Mouse (Mus musculus) thymus, adult 2 months (tissue): Measurements from ENCODE around the gene Per3.

Source experiments
- CTCF ChIP-seq: fragments of 200-500 bp; IDR thresholded peaks from 2 replicates; pipeline ENCODE4 v1.5.1; 2012; ENCODE audit warnings: mild to moderate bottlenecking, control low read depth, low read length, moderate library complexity, borderline replicate concordance; ENCODE audit not compliant: control insufficient read depth, poor library complexity, insufficient read depth; ENCODE audit errors: extremely low read depth
- POLR2A ChIP-seq: fragments of 200-500 bp; IDR thresholded peaks from 2 replicates; pipeline ENCODE4 v1.6.1; 2012; ENCODE audit warnings: mild to moderate bottlenecking, low read length, control low read depth, moderate library complexity; ENCODE audit not compliant: control insufficient read depth, poor library complexity, insufficient read depth; ENCODE audit errors: extremely low read depth

DNA sequence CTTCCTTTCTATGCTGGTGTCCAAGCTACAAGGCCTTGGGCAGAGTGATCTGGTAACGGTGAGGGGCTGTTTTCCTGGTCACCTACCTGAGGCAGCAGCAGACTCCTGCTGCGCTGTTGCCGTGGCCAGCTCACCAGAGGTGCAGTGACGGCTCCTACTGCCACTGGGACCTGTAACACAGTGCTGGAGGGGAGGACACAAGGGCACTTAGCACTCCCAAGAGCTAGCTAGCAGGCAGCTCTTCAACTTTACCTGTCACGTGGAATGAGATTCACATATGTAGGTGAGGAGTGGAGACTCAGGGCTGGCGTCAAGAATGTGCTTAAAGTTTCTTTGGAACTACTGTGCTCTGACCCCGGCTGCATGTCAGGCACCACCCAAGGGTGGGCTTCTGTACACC lies 34.1 kb downstream of the Per3 start:
- TF ChIP-seq CTCF: no peak
- TF ChIP-seq POLR2A: no peak
